Mouse (Mus musculus): Measurements from ENCODE around the gene Maco1. TPM values are rescaled to one million over a fixed set of nuclear protein-coding genes. Genes with fewer than 3 reads are reported as not detected.

The Maco1 gene
- polyA plus RNA-seq, 1 experiment from 2014 or later: 43.5 TPM

Other genes with a start within 250 kb of the Maco1 start
- 3.8 and 5.3 TPM in 2 replicates for gene Man1c1, start 149.1 kb downstream of the Maco1 start, polyA plus RNA-seq (2014; fragmentation: Nextera tagmentation; extraction: Ambion mirVana)
- 10.7 and 19.9 TPM in 2 replicates for gene Ldlrap1, start 85.3 kb downstream of the Maco1 start, polyA plus RNA-seq (2014; fragmentation: Nextera tagmentation; extraction: Ambion mirVana)
- gene Rhd, start 11.2 kb upstream of the Maco1 start, polyA plus RNA-seq (2014; fragmentation: Nextera tagmentation; extraction: Ambion mirVana): 1.1 and 1.2 TPM in 2 replicates
- gene Tmem50a, start 61.7 kb upstream of the Maco1 start, polyA plus RNA-seq (2014; fragmentation: Nextera tagmentation; extraction: Ambion mirVana): 156 and 163 TPM in 2 replicates
- 339 and 370 TPM in 2 replicates for gene Rsrp1, start 70.2 kb upstream of the Maco1 start, polyA plus RNA-seq (2014; fragmentation: Nextera tagmentation; extraction: Ambion mirVana)
- gene Syf2, start 77.6 kb upstream of the Maco1 start, polyA plus RNA-seq (2014; fragmentation: Nextera tagmentation; extraction: Ambion mirVana): 77.3 and 90.1 TPM in 2 replicates